Mouse (Mus musculus): ENCODE results near the gene Gm6040. TPM values are rescaled to one million over a fixed set of nuclear protein-coding genes. Genes with fewer than 3 reads are reported as not detected.

Gene Gm6040
- total RNA-seq (2022) = not detected

- DNase-seq (ENCODE audit: low spot score in 2 of 2) = no peak
Observed at GRCm38 (mm10) chr8:20921971-20922370, at the start of gene Gm6040. TSS of gene Gm6040 (minus strand) at chr8:20922071.

GRCm38 (mm10) chr8:20964531-20964930, 42.7 kb upstream of the Gm6040 start:
- DNase-seq (ENCODE audit: low spot score in 2 of 2) = no peak

GRCm38 (mm10) chr8:20944610-20945009, 22.7 kb upstream of the Gm6040 start, which contains the start of gene AY761185:
TSS of gene AY761185 (minus strand) at chr8:20944710.
- no peak for DNase-seq (ENCODE audit: low spot score in 2 of 2)

GRCm38 (mm10) chr8:20912288-20912687, 9.6 kb downstream of the Gm6040 start:
- no peak for DNase-seq (ENCODE audit: low spot score in 2 of 2)

- no peak for DNase-seq (ENCODE audit: low spot score in 2 of 2)
Observed at GRCm38 (mm10) chr8:20908256-20908655, 13.6 kb downstream of the Gm6040 start.

GRCm38 (mm10) chr8:20907119-20907518, 14.8 kb downstream of the Gm6040 start:
- no peak for DNase-seq (ENCODE audit: low spot score in 2 of 2)

DNA sequence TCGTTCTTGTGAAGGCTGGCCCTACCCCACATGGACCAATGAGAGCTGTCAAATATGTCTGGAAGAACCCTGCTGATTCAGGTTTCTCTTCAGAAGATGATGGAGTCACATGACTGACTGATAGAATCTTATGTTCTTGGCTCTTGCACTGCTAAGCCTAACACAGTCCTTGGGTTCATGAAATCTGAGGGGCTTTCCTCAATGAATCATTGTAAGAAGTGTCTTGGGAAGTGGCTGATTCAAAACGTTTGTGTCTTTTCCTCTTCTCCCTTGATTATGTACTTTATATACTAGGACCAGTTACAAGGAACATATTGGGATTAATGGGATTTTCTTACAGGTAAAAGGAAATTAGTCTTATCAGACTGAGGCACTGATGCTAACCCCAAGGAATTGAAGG, 19.3 kb downstream of the Gm6040 start, which contains the start of gene Gm15056:
Gene Gm15056 (minus strand): TSS at position 101 of the 400 bp plus-strand sequence.
- no peak for DNase-seq (ENCODE audit: low spot score in 2 of 2)

DNA sequence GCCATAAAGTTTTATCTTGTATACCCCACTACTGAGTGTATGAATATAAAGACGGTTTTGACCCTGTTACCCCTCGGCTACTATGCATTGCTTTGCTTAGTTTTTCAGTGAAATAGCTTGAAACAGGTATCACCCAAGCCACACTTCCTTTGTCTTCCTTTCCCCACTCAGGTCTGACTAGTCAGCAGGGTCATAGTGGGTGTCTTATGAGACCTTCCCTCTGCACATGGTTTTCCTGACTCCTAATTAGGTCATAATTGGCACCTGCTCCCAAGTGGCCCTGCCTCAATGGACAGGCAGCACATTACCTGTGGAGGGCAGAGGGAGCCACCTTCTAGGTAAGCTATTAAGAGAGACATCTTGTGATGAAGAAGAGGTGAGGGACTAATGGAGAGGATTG, 29.5 kb downstream of the Gm6040 start, which contains the start of gene Defb33:
Gene Defb33 (plus strand): TSS at position 301 of the 400 bp plus-strand sequence.
- DNase-seq (ENCODE audit: low spot score in 2 of 2) = no peak

DNA sequence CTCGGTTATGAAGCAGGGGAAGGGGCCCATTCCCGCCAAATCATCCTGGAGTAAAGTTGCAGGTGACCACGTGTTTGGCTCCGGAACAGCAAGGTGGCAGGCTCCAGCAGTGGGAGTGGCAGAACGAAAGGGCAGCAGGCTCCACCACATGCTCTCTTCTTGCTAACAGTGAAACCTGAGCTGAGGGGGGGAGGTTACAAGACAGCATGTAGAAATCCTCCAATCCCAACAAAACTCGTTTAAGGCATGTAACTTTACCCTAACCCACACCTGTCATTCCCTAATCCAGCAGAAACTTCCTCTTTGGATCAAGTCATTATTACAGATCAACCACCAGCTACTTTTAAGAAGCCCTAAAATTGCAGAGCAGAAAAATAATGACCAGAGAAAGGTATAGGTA, 47.3 kb downstream of the Gm6040 start:
- no peak for DNase-seq (ENCODE audit: low spot score in 2 of 2)

Other genes starting within 250 kb of the Gm6040 start
- gene Defb33, start 29.4 kb downstream of the Gm6040 start, total RNA-seq (2022) = not detected
- gene Gm15056, start 19.4 kb downstream of the Gm6040 start, total RNA-seq (2022) = not detected
- gene AY761185, start 22.6 kb upstream of the Gm6040 start, total RNA-seq (2022) = not detected
- gene Defa21, start 103.5 kb upstream of the Gm6040 start, total RNA-seq (2022) = not detected
- not detected for gene Defa23, start 133.0 kb upstream of the Gm6040 start, total RNA-seq (2022)
- not detected for gene Defa35, start 143.0 kb upstream of the Gm6040 start, total RNA-seq (2022)
- not detected for gene Defa25, start 162.4 kb upstream of the Gm6040 start, total RNA-seq (2022)
- gene Gm14851, start 174.0 kb upstream of the Gm6040 start, total RNA-seq (2022) = not detected
- gene Defa30, start 212.6 kb upstream of the Gm6040 start, total RNA-seq (2022) = not detected
- gene Defa22, start 240.2 kb upstream of the Gm6040 start, total RNA-seq (2022) = not detected

Measured in layer of hippocampus, adult 8-10 months (tissue).